Mouse (Mus musculus): ENCODE measurements around the gene Olfr516.

DNA sequence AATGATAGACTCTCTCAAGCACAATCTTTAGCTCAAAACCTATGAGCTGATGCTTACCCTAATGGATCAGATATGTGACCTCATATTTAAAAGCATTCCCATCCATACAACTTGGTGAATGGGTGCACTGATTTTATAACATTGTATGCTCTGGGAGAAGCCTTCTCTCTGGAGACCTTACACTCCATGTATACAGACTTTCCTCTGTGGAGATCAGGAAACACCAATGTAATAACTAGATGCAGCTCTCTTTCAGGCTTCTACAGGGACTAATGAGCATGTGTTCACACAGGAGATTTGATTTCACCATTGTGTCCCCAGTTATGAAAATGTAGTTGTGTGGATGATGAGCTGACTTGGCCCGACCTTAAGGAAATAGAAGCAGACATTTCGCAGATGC, at the start of gene Olfr516:
- TF ChIP-seq CTCF (IDR thresholded peaks at IDR 0.05; ENCODE audit: extremely low read depth, insufficient read length, insufficient replicate concordance, low read depth, low read length), result no peak
- TF ChIP-seq POLR2A (IDR thresholded peaks at IDR 0.05; ENCODE audit: low read depth, low read length), result no peak
